Mouse (Mus musculus) heart, adult 2 months (tissue): Measurements from ENCODE around the gene Mrps17. TPM values are rescaled to one million over a fixed set of nuclear protein-coding genes. Genes with fewer than 3 reads are reported as not detected.
"Not testable (repeated sequence)": the region's sequence is repeated elsewhere in the genome, so short reads cannot be mapped to it uniquely, and the experiment has no call there.

Experiments used
- DNase-seq, 2 experiments: peaks; one replicate each; pipeline ENCODE4 v3.0.0; 2021
- H3K27ac ChIP-seq: fragments of 200-600 bp; 2 replicates; pipeline ENCODE4 v1.8.1; 2022
- H3K27me3 ChIP-seq: fragments of 200-500 bp; 2 replicates; pipeline ENCODE4 v1.6.1; 2012; ENCODE audit warnings: mild to moderate bottlenecking, low read length, inconsistent platforms, mixed read lengths; ENCODE audit not compliant: control insufficient read depth, insufficient read depth
- H3K36me3 ChIP-seq: fragments of 200-500 bp; 2 replicates; pipeline ENCODE4 v1.6.1; 2012; ENCODE audit warnings: low read length, inconsistent platforms; ENCODE audit not compliant: control insufficient read depth, insufficient read depth
- H3K4me1 ChIP-seq: fragments of 200-500 bp; 2 replicates; pipeline ENCODE4 v1.6.1; 2011; ENCODE audit warnings: low read length; ENCODE audit not compliant: control insufficient read depth, insufficient read depth
- H3K4me3 ChIP-seq: fragments of 200-600 bp; 2 replicates; pipeline ENCODE4 v1.8.1; 2022
- H3K79me2 ChIP-seq: fragments of 200-500 bp; replicated peaks from 2 replicates; pipeline ENCODE4 v1.6.1; 2012; ENCODE audit warnings: mild to moderate bottlenecking, inconsistent platforms, low read length, moderate library complexity, mixed read lengths; ENCODE audit not compliant: control insufficient read depth, insufficient read depth
- H3K9ac ChIP-seq: fragments of 200-500 bp; 2 replicates; pipeline ENCODE4 v1.6.1; 2012; ENCODE audit warnings: low read depth, mild to moderate bottlenecking, control low read depth, inconsistent platforms, low read length, mixed read lengths
- CTCF ChIP-seq: fragments of 200-600 bp; IDR thresholded peaks from 2 replicates; pipeline ENCODE4 v1.8.1; 2022; ENCODE audit warnings: antibody characterized with exemption, mild to moderate bottlenecking, moderate library complexity
- EP300 ChIP-seq: fragments of 200-500 bp; IDR thresholded peaks from 2 replicates; pipeline ENCODE4 v1.6.1; 2011; ENCODE audit warnings: low read depth, low read length, control low read depth; ENCODE audit not compliant: insufficient read depth
- POLR2A ChIP-seq: fragments of 200-500 bp; IDR thresholded peaks from 2 replicates; pipeline ENCODE4 v1.6.1; 2011; ENCODE audit warnings: mild to moderate bottlenecking, low read depth, low read length, control low read depth; ENCODE audit not compliant: insufficient read depth
- WGBS: fragments of 180-500 bp; shearing (Covaris S2); methylation state at CpG from one replicate; pipeline ENCODE4 v1.1.7; 2018; 5-methylcytosine and 5-hydroxymethylcytosine counted together
- intact Hi-C: fragments of 180-260 bp; cut with DNase I; formaldehyde crosslinking; loops from one replicate; pipeline ENCODE4 v1.15.1; 2025
- long read RNA-seq: library from polyadenylated mRNA; stranded (forward); transcript quantifications from one replicate; pipeline ENCODE4 v2.0.0, GENCODE M21; 2021
- polyA plus RNA-seq: library from polyadenylated mRNA; depleted of rRNA; stranded (reverse); fragments of >200 nt; gene quantifications from 2 replicates; pipeline ENCODE4 v1.2.3, GENCODE M21; 2012; rRNA removed
- total RNA-seq, 2 experiments: library from RNA; stranded (reverse); gene quantifications; 2 replicates each; pipeline ENCODE4 v1.2.3; 2021

Gene Mrps17
- total RNA-seq (10 to 100 TPM; 76.8 to 86.4 TPM), polyA plus RNA-seq (107 and 130 TPM in 2 replicates)
- long read RNA-seq, full-length matches to known transcripts = 79 of 97 reads
- long read RNA-seq, partial matches to known transcripts = 0 of 97 reads
- long read RNA-seq, other reads (novel, unspliced or antisense) = 18 of 97 reads

GRCm38 (mm10) chr5:129715326-129715861 is at the start of gene Mrps17:
Mrps17 (plus strand) TSS chr5:129715497.
- TF ChIP-seq CTCF (peak; percentile 33), POLR2A (peak; percentile 96), EP300 (peak; percentile 85)
- DNase-seq = peak; percentile 94
- Histone ChIP-seq H3K27ac (peak within 1 kb of the TSS; percentile 79), H3K79me2 (0 out of 2 replicates have a peak, but pooled peaks cover 1% of the 10 kb centered on the region), H3K4me1 (no peaks in the 10 kb centered on the region), H3K4me3 (peak within 1 kb of the TSS; percentile 79), H3K27me3 (no peaks in the 10 kb centered on the region), H3K36me3 (no peaks in the 10 kb centered on the region; the same call in 1 of the 2 replicates), H3K9ac (peak within 1 kb of the TSS; percentile 74)
- intact Hi-C loops = loop anchor here (1.0 to 5.0 kb wide), 4 partner anchors 9 to 541 kb away; partner anchors contain the start of gene Zfp11
- WGBS = under 1% methylated on average over 33 of the region's 33 CpGs

GRCm38 (mm10) chr5:129666271-129666909 is 48.9 kb upstream of the Mrps17 start:
- H3K36me3 ChIP-seq = no peaks in the 10 kb centered on the region
- no peaks in the 10 kb centered on the region for H3K27me3 ChIP-seq
- H3K4me1 ChIP-seq = peaks cover 1% of the 10 kb centered on the region; the same call in 1 of the 2 replicates
- intact Hi-C loops = no loop called here
- TF ChIP-seq CTCF = no peak
- no peak for TF ChIP-seq POLR2A
- TF ChIP-seq EP300 = no peak
- peaks cover 6% of the 10 kb centered on the region for H3K79me2 ChIP-seq
- DNase-seq = no peak
- H3K9ac ChIP-seq = no peak overlapping the region
- no peak overlapping the region for H3K27ac ChIP-seq
- 88% methylated on average over 10 of the region's 10 CpGs for WGBS
- H3K4me3 ChIP-seq = no peak overlapping the region

GRCm38 (mm10) chr5:129667851-129668250 is 47.4 kb upstream of the Mrps17 start:
- Histone ChIP-seq H3K36me3 (no peaks in the 10 kb centered on the region), H3K27ac (no peak overlapping the region), H3K27me3 (no peaks in the 10 kb centered on the region), H3K4me1 (peaks cover 1% of the 10 kb centered on the region; the same call in 1 of the 2 replicates), H3K9ac (no peak overlapping the region), H3K79me2 (peaks cover 5% of the 10 kb centered on the region), H3K4me3 (no peak overlapping the region)
- TF ChIP-seq EP300 = no peak
- no peak for TF ChIP-seq CTCF
- TF ChIP-seq POLR2A = no peak
- no peak for DNase-seq
- intact Hi-C loops = no loop called here
- WGBS = 57% methylated on average over 4 of the region's 4 CpGs

GRCm38 (mm10) chr5:129669453-129670035 is 45.8 kb upstream of the Mrps17 start:
- no peak for TF ChIP-seq POLR2A
- TF ChIP-seq CTCF = no peak
- TF ChIP-seq EP300 = no peak
- Histone ChIP-seq H3K27ac (peak overlapping the region; percentile 87), H3K9ac (peak overlapping the region; percentile 84), H3K36me3 (no peaks in the 10 kb centered on the region), H3K4me3 (peak overlapping the region; percentile 77), H3K27me3 (no peaks in the 10 kb centered on the region), H3K79me2 (peaks cover 5% of the 10 kb centered on the region), H3K4me1 (peaks cover 1% of the 10 kb centered on the region; the same call in 1 of the 2 replicates)
- intact Hi-C loops = loop anchor here (5.0 kb wide), 1 partner anchor 48 kb away; the partner anchor contains the start of gene Mrps17
- no peak for DNase-seq
- under 1% methylated on average over 31 of the region's 31 CpGs for whole genome bisulfite sequencing

GRCm38 (mm10) chr5:129670036-129670458 is 45.2 kb upstream of the Mrps17 start, which contains the start of gene Zfp11:
Zfp11 (minus strand) TSS chr5:129670099.
- peak within 1 kb of the TSS; percentile 87 for H3K27ac ChIP-seq

GRCm38 (mm10) chr5:129685141-129685540 is 30.2 kb upstream of the Mrps17 start:
- H3K79me2 ChIP-seq, H3K4me3 ChIP-seq, H3K4me1 ChIP-seq, H3K9ac ChIP-seq, H3K27ac ChIP-seq, intact Hi-C loops, DNase-seq, H3K27me3 ChIP-seq, H3K36me3 ChIP-seq: not testable (repeated sequence)
- WGBS = 90% methylated on average over 5 of the region's 5 CpGs

More at GRCm38 (mm10) chr5:129670036-129670458, 45.2 kb upstream of the Mrps17 start, which contains the start of gene Zfp11:
- Histone ChIP-seq H3K27me3 (no peaks in the 10 kb centered on the region), H3K4me1 (peaks cover 1% of the 10 kb centered on the region; the same call in 1 of the 2 replicates), H3K4me3 (peak within 1 kb of the TSS; percentile 77), H3K9ac (peak within 1 kb of the TSS; percentile 84), H3K36me3 (no peaks in the 10 kb centered on the region), H3K79me2 (peaks cover 5% of the 10 kb centered on the region)
- DNase-seq = peak; percentile 83 to 85
- TF ChIP-seq CTCF = no peak
- TF ChIP-seq POLR2A = peak; percentile 92
- WGBS = under 1% methylated on average over 23 of the region's 23 CpGs
- intact Hi-C loops = loop anchor here (5.0 kb wide), 1 partner anchor 47 kb away; the partner anchor contains the start of gene Mrps17
